Mouse (Mus musculus) intestine, embryonic 14.5 days (tissue): ENCODE results near the gene Vwa3b. TPM values are rescaled to one million over a fixed set of nuclear protein-coding genes. Genes with fewer than 3 reads are reported as not detected.

ENCODE experiments used
- ATAC-seq: fragments of 200-750 bp; cut with Nextera tagmentation; replicated peaks from 2 replicates; pipeline ENCODE4 v1.8.0; 2017; ENCODE audit warnings: low read depth, moderate number of reproducible peaks, moderate TSS enrichment, moderate library complexity; ENCODE audit not compliant: low FRiP score, low TSS enrichment
- DNase-seq: peaks from one replicate; pipeline ENCODE4 v3.0.0-alpha.2; 2018; ENCODE audit warnings: low spot score
- H3K27ac ChIP-seq: fragments of 300-500 bp; sonication (generic); 2 replicates; pipeline ENCODE4 v1.5.1; 2014; ENCODE audit warnings: low read depth, mild to moderate bottlenecking, control low read depth
- H3K27me3 ChIP-seq: fragments of 300-500 bp; sonication (generic); replicated peaks from 2 replicates; pipeline ENCODE4 v1.6.1; 2014; ENCODE audit warnings: low read length, control low read depth; ENCODE audit not compliant: control insufficient read depth, insufficient read depth
- H3K36me3 ChIP-seq: fragments of 300-500 bp; sonication (generic); 2 replicates; pipeline ENCODE4 v1.6.1; 2014; ENCODE audit warnings: low read length, control low read depth; ENCODE audit not compliant: control insufficient read depth, insufficient read depth
- H3K4me1 ChIP-seq: fragments of 300-500 bp; sonication (generic); replicated peaks from 2 replicates; pipeline ENCODE4 v1.6.1; 2014; ENCODE audit warnings: low read length, control low read depth, mixed read lengths; ENCODE audit not compliant: control insufficient read depth, insufficient read depth
- H3K4me2 ChIP-seq: fragments of 300-500 bp; sonication (generic); 2 replicates; pipeline ENCODE4 v1.6.1; 2014; ENCODE audit warnings: low read length
- H3K4me3 ChIP-seq: fragments of 300-500 bp; sonication (generic); 2 replicates; pipeline ENCODE4 v1.5.1; 2014; ENCODE audit warnings: low read depth, low read length, control low read depth, mixed read lengths
- H3K9ac ChIP-seq: fragments of 300-500 bp; sonication (generic); 2 replicates; pipeline ENCODE4 v1.6.1; 2014; ENCODE audit warnings: mild to moderate bottlenecking, low read length
- H3K9me3 ChIP-seq: fragments of 300-500 bp; sonication (generic); 2 replicates; pipeline ENCODE4 v1.6.1; 2016; ENCODE audit warnings: low read length, control low read depth; ENCODE audit not compliant: control insufficient read depth
- WGBS: fragments of 180-500 bp; shearing (Covaris S2); extraction: QIAGEN DNeasy Blood & Tissue Kit; methylation state at CpG from one replicate; pipeline ENCODE4 v1.1.7; 2014; 5-methylcytosine and 5-hydroxymethylcytosine counted together
- polyA plus RNA-seq: library from polyadenylated mRNA; unstranded; fragments of >200 nt; fragmentation: Nextera tagmentation; extraction: Ambion mirVana; gene quantifications from 2 replicates; pipeline ENCODE4 v1.2.1, GENCODE M21; 2014

The Vwa3b gene
- polyA plus RNA-seq, 1 experiment from 2014 or later = 2.8 TPM

DNA sequence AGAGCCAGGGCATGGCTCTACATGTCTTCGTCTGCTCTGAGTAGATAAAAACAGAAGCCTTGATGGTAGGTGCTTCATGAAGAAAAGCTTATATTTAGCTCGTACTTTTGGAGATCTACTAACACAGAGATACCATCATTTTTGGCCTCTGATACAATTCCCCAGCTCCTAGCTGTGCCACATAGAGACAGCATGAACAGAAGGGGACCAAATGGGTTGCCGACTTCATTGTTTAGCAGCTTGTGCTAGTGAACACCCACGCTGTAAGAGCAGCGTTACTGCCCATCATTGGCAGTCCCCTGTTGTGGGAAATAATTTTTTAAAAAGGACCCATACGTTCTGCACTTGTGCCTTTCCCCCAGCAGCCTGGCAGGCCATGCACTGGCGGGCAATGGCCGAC, 74.6 kb downstream of the Vwa3b start:
- Histone ChIP-seq H3K27me3 (no peaks in the 10 kb centered on the region), H3K36me3 (no peaks in the 10 kb centered on the region), H3K4me3 (no peak overlapping the region), H3K4me2 (no peak overlapping the region), H3K9me3 (no peaks in the 10 kb centered on the region), H3K4me1 (peaks cover 11% of the 10 kb centered on the region; the same call in 1 of the 2 replicates), H3K9ac (no peak overlapping the region), H3K27ac (no peak overlapping the region)
- no peak for DNase-seq
- WGBS = 89% methylated on average over 8 of the region's 8 CpGs
- no peak for ATAC-seq

DNA sequence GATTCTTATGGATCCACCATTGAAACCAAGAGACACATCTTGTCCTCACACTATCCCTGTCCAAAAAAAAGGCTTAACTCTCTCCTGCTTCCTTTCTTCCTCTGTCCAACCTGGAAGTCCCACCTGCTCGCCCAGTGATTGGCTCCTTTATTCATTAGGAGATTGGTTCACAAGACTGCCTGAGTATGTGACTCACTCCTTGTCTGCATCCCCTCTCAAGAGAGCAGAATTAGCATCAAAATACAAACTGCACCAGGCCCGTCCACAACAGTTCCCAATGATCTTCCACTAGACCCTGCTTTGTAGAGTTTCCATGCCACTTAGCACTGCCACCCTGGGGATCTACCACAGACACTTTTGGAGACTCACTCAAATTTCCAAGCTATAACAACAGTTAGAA, 75.3 kb downstream of the Vwa3b start:
- WGBS = 84% methylated on average over 2 of the region's 2 CpGs
- Histone ChIP-seq H3K27me3 (no peaks in the 10 kb centered on the region), H3K9me3 (no peaks in the 10 kb centered on the region), H3K27ac (no peak overlapping the region), H3K9ac (no peak overlapping the region), H3K4me1 (peaks cover 11% of the 10 kb centered on the region; the same call in 1 of the 2 replicates), H3K4me2 (no peak overlapping the region), H3K4me3 (no peak overlapping the region), H3K36me3 (no peaks in the 10 kb centered on the region)
- no peak for DNase-seq
- ATAC-seq = no peak

DNA sequence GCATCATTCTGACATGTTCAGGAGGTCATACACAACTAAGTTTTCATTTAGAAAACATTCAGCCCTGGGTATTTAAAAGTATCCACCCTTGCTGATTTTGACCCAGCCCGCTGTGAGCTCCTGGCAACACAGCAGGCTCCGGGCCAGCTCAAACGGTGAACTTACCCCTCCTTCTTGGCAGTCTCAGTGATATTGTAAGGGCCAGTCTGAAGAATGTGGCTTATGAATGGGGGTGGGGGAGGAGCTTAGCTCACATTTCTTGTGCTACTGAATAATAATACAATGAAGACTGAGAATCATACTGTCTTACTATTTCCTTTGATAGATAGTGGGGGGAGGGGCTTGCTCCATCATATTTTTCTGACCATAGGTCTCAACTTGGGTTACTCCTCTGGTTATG, 78.8 kb downstream of the Vwa3b start:
- H3K9ac ChIP-seq = no peak overlapping the region
- H3K9me3 ChIP-seq = no peaks in the 10 kb centered on the region
- H3K36me3 ChIP-seq = no peaks in the 10 kb centered on the region
- no peak overlapping the region for H3K4me3 ChIP-seq
- no peak overlapping the region for H3K4me2 ChIP-seq
- ATAC-seq = no peak
- WGBS = 55% methylated on average over 3 of the region's 3 CpGs
- H3K27me3 ChIP-seq = no peaks in the 10 kb centered on the region
- peaks cover 3% of the 10 kb centered on the region; the same call in 1 of the 2 replicates for H3K4me1 ChIP-seq
- no peak overlapping the region for H3K27ac ChIP-seq
- DNase-seq = no peak

DNA sequence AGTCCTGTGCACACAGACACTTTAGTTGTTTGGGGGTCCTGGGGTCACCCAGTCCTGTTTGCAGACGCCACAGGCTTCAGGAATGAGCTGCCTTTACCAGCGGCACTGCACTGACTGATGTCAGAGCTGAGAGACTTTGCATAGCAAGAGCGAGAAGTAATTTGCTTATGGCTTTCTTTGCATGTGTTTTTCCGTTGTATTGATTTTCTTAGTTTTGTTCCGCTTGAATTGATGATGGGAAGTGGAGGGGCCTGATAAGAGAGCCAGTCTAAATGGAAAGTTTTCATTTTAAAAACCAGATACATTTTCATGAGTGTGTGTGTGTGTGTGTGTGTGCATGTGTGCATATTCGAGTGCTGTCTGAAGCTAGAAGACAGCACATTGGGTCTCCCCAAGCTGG, 87.4 kb downstream of the Vwa3b start:
- no peak overlapping the region for H3K9ac ChIP-seq
- H3K4me3 ChIP-seq = no peak overlapping the region
- H3K4me2 ChIP-seq = no peak overlapping the region
- H3K36me3 ChIP-seq = no peaks in the 10 kb centered on the region
- no peak overlapping the region for H3K27ac ChIP-seq
- H3K27me3 ChIP-seq = no peaks in the 10 kb centered on the region
- peaks cover 3% of the 10 kb centered on the region; the same call in 1 of the 2 replicates for H3K4me1 ChIP-seq
- H3K9me3 ChIP-seq = no peaks in the 10 kb centered on the region
- WGBS = 63% methylated on average over 6 of the region's 6 CpGs
- ATAC-seq = no peak
- DNase-seq = no peak

DNA sequence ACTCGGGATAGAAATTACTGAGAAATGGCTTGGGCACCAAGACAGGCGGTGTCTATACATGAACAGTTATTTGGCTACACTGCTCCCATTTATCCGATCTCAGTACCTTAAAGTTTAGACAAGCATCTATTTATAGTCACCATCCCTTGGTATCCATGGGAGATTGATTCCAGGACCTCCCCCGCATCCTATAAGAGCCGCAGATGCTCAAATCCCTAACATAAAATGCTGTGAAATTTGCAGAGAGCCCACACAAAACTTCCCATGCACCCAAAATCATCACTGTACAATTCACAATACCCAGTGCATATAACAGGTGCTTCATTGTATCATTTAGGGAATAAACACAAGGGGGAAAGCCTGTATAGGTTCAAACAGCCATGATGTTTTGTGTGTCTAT, 89.5 kb downstream of the Vwa3b start:
- no peak overlapping the region for H3K9ac ChIP-seq
- H3K4me2 ChIP-seq = no peak overlapping the region
- H3K9me3 ChIP-seq = no peaks in the 10 kb centered on the region
- no peaks in the 10 kb centered on the region for H3K36me3 ChIP-seq
- ATAC-seq (no peak), DNase-seq (no peak)
- WGBS = 87% methylated on average over 5 of the region's 5 CpGs
- H3K27me3 ChIP-seq = no peaks in the 10 kb centered on the region
- peaks cover under 1% of the 10 kb centered on the region; the same call in 1 of the 2 replicates for H3K4me1 ChIP-seq
- H3K27ac ChIP-seq = no peak overlapping the region
- H3K4me3 ChIP-seq = no peak overlapping the region

DNA sequence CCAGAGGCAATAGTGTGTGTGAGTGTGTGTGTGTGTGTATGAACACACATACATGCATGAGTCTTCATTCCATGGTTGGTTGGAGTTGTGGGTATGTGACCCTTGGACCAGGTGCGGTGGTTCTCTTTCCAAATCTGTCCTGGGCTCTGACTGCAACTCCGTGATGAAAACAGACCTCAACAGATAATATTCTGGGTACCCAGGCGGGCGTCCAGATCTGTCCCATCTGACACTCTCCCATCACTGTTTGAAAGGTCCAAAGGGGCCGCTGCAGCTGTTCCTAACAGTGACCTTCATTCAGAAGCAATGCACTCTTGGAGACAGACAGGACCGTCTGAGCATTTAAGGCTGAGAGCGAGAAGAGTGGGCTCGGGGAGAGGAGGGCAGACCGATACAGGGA, 90.2 kb downstream of the Vwa3b start:
- no peaks in the 10 kb centered on the region for H3K9me3 ChIP-seq
- ATAC-seq (no peak), DNase-seq (no peak)
- no peaks in the 10 kb centered on the region for H3K36me3 ChIP-seq
- H3K27ac ChIP-seq = no peak overlapping the region
- H3K9ac ChIP-seq = no peak overlapping the region
- H3K4me2 ChIP-seq = no peak overlapping the region
- no peaks in the 10 kb centered on the region for H3K27me3 ChIP-seq
- H3K4me3 ChIP-seq = no peak overlapping the region
- peaks cover 6% of the 10 kb centered on the region; the same call in 1 of the 2 replicates for H3K4me1 ChIP-seq
- 88% methylated on average over 9 of the region's 9 CpGs for WGBS

DNA sequence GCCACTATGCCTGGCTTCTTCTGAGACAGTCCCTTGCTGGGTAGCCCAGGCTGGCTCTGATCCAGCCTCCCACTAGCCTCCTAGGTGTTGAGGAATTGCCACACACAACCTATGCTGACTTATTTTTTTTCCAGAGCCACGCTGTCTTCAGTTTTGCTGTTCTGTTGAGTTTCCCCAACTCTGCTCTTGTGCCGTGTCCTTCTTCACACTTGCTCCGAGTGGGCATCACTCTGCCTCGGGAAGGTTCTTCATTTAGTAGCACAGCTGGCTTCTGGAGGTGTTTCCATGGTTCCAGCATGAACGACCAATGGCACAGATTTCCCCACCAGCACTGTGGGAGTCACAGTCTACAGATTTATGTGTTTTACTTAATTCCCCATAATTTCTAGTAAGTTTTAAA, 91.6 kb downstream of the Vwa3b start:
- H3K27me3 ChIP-seq = no peaks in the 10 kb centered on the region
- DNase-seq = no peak
- H3K9me3 ChIP-seq = no peaks in the 10 kb centered on the region
- H3K36me3 ChIP-seq = no peaks in the 10 kb centered on the region
- H3K4me2 ChIP-seq = no peak overlapping the region
- 82% methylated on average over 5 of the region's 5 CpGs for WGBS
- H3K4me1 ChIP-seq = peaks cover 15% of the 10 kb centered on the region; the same call in 1 of the 2 replicates
- ATAC-seq = no peak
- H3K9ac ChIP-seq = no peak overlapping the region
- no peak overlapping the region for H3K4me3 ChIP-seq
- H3K27ac ChIP-seq = no peak overlapping the region

DNA sequence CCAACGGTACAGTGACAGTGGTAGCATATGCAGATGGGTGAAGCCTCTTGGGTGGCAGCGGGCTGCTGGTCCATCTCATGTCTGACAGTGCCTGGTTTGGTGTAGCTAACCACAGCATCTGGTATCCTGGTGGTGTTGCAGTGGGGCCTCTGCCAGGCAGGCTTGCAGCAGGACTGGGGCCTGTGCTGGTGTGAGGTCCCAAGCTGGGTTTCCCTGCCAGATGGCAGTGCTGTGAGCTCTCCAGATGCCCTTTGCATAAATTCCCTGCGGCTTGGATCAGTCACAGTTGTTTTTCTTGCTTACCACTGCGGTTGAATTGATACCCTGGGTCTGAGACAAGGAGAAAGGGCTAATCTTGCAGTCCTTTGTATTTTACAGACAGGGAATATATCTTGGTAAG, 95.9 kb downstream of the Vwa3b start:
- H3K36me3 ChIP-seq = no peaks in the 10 kb centered on the region
- H3K9ac ChIP-seq = no peak overlapping the region
- peaks cover 35% of the 10 kb centered on the region; the same call in 1 of the 2 replicates for H3K4me1 ChIP-seq
- DNase-seq = no peak
- H3K27ac ChIP-seq = peak overlapping the region; percentile 82
- no peaks in the 10 kb centered on the region for H3K27me3 ChIP-seq
- ATAC-seq = no peak
- no peaks in the 10 kb centered on the region for H3K9me3 ChIP-seq
- 32% methylated on average over 4 of the region's 4 CpGs for WGBS
- no peak overlapping the region for H3K4me2 ChIP-seq
- H3K4me3 ChIP-seq = no peak overlapping the region

DNA sequence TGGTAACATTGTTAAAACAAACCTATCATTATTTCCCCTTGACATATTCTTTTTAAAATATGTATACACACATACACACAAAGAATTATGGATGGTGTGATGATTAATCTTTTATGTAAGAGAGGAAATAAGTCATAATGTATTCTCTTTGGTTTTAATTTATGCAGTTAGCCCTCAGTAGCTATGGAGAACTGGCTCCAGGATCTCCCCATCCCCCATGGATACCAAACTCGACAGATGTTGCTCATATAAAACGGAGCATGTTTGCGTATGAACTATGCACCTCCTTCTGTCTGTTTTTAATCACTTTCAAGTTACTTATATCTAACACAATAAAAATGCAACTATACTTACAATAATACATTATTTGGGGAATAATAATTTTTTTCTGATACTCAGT, 96.4 kb downstream of the Vwa3b start:
- 26% methylated on average over 3 of the region's 3 CpGs for WGBS
- no peak for DNase-seq

More for the DNA sequence above, 96.4 kb downstream of the Vwa3b start:
- no peak for ATAC-seq
- no peak overlapping the region for H3K4me2 ChIP-seq
- H3K36me3 ChIP-seq = no peaks in the 10 kb centered on the region
- H3K27ac ChIP-seq = peak overlapping the region; percentile 92; the same call in 1 of the 2 replicates
- H3K9me3 ChIP-seq = no peaks in the 10 kb centered on the region
- H3K9ac ChIP-seq = no peak overlapping the region
- no peaks in the 10 kb centered on the region for H3K27me3 ChIP-seq
- H3K4me1 ChIP-seq = peaks cover 35% of the 10 kb centered on the region; the same call in 1 of the 2 replicates
- H3K4me3 ChIP-seq = no peak overlapping the region
